Mouse (Mus musculus) left cerebral cortex, adult 18-20 months (tissue): ENCODE results near the gene Jam2. TPM values are rescaled to one million over a fixed set of nuclear protein-coding genes. Genes with fewer than 3 reads are reported as not detected.

Source experiments
- DNase-seq, 2 experiments: peaks; one replicate each; pipeline ENCODE4 v3.0.0; 2021 to 2022; ENCODE audit warnings: low spot score in 2 of 2, mixed read lengths in 1 of 2
- long read RNA-seq, 2 experiments: library from polyadenylated mRNA; stranded (forward); transcript quantifications; one replicate each; pipeline ENCODE4 v2.0.0; 2021
- total RNA-seq, 2 experiments: library from RNA; stranded (reverse); gene quantifications; 2 replicates each; pipeline ENCODE4 v1.2.3; 2021

Gene Jam2
- 10 to 100 TPM; 23.0 to 24.1 TPM for total RNA-seq
- long read RNA-seq, experiment 1, partial matches to known transcripts: 1 of 5 reads
- long read RNA-seq, experiment 1, other reads (novel, unspliced or antisense): 4 of 5 reads
- long read RNA-seq, experiment 2, partial matches to known transcripts: 0 of 2 reads
- long read RNA-seq, experiment 2, other reads (novel, unspliced or antisense): 2 of 2 reads

GRCm38 (mm10) chr16:84774003-84774703 is at the start of gene Jam2:
Gene Jam2, plus strand, starts transcription at chr16:84774123.
- peak; percentile 20 to 23 for DNase-seq

DNA sequence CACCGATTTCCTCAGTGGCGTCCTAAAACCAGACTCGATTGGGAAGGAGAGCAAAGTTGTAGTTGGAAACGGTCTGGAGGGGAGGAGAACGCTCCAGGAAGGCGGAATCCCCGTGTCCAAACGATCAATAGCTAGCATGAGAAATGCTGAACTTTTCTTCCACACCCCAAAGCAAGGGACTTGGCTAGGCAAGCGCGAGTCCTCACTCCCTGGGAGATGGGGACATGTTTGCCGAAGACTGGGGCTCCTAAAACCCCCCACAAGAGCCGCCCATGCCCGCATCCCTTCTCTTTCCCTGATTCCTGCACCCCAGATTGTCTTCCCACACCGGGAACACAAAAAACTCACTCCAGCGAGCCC is 39.1 kb upstream of the Jam2 start:
- no peak for DNase-seq

- peak; percentile 97 to 98 for DNase-seq
Measured at GRCm38 (mm10) chr16:84735166-84736105, 38.5 kb upstream of the Jam2 start, which contains the start of gene Mrpl39. Gene Mrpl39, minus strand, starts transcription at chr16:84735742.

DNA sequence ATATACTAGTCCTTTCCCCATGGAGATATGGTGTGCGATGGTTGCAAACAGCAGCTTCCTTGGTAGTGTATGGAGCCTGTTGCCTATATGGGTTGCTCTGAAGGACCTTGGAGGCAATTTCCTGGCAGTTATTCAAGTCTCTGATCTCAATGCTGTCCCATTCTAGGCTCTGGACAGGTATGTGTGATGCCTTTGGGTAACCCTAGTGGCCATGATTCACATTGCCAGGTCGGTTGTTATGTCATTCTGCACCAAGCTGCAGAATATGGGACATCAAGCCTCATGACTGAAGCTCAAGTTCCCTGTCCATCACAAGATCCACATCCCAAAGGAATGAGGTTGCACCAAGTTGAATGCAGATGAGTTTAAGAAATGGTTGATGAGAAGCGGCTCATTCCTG is 36.6 kb upstream of the Jam2 start:
- no peak for DNase-seq

DNA sequence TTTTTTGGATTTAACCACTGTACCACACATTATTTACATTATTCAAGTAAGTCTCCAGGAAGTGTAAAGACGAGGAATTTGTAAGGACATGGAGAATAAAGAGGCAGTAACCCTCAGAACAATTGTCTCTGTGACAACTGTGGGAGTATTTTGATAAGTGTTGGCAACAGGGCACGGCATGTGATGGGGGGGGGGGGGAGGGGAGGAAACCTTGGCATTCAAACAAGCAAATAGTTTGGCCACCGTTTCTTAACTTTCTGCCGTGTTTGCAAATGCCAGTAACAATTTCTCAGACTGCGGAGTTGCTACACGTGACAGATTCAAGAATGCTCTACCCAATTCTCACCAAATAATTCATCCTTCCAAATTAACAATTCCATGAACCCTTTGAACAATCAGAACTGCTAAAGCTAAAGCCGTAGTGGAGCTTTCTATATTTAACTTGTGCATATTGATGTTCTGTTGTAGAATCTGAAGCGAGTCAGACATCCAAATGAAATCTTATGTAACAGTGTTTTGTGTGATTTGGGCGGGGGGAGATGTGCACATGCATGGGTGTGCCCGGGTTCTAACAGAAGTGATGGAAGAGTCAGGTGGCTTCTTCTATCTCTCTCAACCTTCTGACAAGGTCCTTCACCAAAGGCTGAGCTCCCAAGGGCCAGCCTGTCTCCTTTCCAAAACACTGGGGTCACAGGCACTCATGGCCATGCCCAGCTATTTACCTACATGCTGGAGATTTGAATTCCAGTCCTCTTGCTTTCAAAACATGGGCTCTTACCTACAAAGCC is 29.0 kb upstream of the Jam2 start:
- DNase-seq: no peak

DNA sequence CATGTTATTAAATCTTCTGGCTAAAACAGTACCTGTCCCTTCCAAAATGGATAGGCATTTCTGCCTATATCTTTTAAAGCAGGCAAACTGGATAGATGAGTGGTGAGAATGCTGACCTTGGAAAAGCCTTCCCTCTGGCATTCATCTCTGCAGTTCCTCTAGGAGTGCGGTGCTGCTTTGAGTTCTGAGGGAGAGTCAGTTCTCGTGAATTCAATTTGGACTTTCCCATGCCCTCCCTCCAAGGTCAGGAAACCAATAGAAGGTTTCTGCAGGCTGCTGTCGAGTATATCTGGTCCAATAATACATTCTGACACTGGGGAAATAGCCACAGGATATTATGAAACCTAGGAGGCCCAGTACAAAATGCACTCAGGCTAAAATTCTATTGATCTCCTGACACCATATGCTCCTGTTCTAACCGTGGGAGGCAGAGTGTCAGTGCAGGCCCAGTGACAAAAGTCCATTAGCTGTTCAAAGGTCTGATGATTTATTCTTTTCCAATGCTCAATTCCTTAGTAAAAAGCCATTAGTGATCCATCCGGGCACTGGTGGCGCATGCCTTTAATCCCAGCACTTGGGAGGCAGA is 28.1 kb upstream of the Jam2 start:
- DNase-seq: no peak

GRCm38 (mm10) chr16:84767956-84768355 is 6.0 kb upstream of the Jam2 start:
- no peak for DNase-seq

GRCm38 (mm10) chr16:84769182-84769581 is 4.7 kb upstream of the Jam2 start:
- no peak for DNase-seq

DNA sequence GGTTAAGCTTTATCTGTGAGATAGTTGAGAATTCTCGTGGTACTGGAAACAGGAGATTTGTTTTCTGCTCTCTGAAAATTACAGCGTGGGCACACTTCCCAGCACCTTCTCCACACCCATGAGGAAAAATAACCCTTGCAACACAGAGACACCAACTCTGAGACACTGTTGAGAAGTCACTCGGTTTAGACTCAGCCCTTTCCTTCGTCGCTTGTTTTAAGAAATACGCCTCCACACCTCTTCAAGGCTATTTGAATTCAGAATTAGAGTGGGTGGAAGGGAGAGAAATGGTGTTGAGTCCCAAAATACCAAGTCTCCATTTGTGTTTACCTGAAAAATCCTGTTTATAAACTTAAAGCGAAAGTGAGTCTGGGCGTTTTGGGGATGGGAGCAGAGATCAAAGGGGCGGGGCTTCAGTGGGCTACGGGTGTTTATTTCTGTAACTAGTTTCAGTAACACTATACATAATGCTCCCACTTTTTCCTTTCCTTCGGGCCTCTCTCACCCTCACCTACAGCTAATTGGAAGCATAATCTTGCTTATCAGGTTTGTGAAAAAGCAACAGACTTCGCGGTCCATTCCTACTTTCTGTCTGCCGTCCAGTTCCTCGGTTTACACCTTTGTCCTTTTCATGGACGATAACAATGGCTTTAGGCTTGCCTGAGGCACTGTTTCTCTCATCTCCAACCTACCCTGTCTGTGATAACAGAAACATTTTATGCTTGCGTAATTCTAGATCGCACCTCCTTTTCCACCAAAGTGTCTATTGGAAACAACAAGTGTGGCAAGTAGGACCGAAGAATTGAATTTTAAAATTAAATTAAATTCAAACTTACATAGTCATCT is 4.1 kb upstream of the Jam2 start:
- no peak for DNase-seq

DNA sequence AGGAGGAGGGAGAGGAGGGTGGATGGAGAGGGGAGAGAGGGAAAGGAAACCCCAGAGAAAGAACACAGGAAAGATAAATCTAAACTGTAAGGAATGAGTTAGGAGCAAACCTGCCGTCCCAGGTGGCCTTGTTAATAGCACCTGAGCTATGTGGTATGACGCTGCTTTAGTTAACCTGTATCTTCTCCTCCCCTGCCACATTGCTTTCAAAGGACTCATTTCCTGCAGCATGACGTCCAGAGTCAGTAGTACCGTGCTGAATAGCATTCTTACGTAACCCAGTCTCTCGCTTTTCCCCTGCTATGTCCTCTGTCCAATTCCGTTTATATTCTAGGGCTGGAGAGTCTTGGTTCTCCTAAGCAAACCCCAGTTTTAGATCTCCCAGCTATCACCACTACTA is 3.0 kb upstream of the Jam2 start:
- no peak for DNase-seq

DNA sequence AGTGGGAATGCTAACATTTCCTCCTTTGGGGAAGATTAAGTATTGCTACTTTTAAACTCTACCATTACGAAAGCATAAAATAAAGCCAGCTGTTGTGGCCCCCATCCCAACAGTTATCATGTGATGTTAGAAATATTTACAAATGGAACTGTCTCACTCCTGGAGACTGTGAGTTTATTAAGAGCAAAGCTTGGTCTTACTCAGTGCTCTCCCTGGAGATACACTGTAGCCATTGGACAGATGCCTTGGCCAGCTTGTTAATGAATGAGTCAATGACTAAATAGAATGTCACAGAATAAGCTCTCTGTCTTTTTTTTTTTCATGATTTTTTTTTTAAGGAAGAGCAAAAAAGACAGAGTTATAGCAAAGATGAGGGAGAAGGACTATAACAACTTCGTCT is 2.5 kb upstream of the Jam2 start:
- no peak for DNase-seq

- no peak for DNase-seq
Measured at GRCm38 (mm10) chr16:84772496-84773267, 1.2 kb upstream of the Jam2 start.

- no peak for DNase-seq
Measured at GRCm38 (mm10) chr16:84773268-84773861, 558 bp upstream of the Jam2 start.

GRCm38 (mm10) chr16:84774761-84775231 is 873 bp downstream of the Jam2 start:
- peak; percentile 65 to 75 for DNase-seq

GRCm38 (mm10) chr16:84775356-84775755 is 1.4 kb downstream of the Jam2 start:
- DNase-seq: no peak

DNA sequence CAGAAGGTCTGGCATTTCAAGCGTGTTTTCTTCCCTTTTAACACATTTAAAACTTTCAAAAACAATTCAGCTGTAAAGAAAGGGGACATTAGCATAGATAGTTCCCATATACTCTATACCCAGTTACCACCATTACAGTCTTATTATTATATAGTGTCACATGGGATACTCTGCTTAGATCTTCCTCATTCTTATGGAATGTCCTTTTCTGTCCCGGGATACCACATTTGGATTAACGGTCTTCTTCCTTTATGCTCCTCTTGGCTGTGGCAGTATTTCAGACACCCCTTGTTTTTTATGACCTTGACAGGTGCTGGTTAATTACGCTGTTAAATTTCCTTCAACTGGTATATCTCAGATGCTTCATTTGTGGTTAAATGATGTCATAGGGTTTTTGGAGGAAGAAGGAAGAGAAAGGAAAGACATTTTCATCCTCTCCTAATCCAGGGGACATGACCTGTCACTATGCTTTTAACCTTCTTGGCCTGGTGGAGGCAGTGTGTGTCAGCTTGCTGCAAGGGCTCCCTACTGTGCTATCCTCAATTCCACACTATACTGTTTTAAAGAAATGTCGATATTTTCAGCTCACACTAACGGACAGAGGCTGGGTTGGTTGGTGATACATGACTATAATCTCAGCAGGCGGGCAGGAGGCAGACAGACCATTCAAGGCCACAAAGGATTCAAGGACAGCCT is 2.3 kb downstream of the Jam2 start:
- DNase-seq: no peak

DNA sequence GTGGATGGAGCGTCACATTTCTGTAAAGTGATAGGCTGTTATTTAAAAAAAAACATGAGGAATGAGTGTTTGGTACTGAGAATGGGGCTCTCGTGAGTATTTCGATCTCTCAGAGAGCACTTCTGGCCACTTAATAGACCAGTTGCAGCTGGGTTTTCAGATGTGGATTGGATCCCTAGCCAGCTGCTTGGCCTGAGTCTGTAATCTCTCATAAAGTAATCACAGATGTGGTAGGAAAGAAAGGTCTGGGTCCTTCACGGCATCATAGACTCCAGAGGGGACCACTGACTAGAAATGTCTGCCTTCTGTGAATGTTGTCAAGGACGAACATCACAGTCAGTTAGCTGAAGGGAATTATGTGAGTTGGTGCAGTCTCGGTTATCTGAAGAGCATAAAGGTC is 4.5 kb downstream of the Jam2 start:
- DNase-seq: no peak
